Mouse (Mus musculus): ENCODE measurements around the gene Zfp46. TPM values are rescaled to one million over a fixed set of nuclear protein-coding genes. Genes with fewer than 3 reads are reported as not detected.
A peak's percentile ranks its signal among the peaks of the same experiment; 100 is the strongest.

Zfp46 gene
- polyA plus RNA-seq (2015; fragmentation: Nextera tagmentation; extraction: Ambion mirVana) = 7.5 and 8.2 TPM in 2 replicates

GRCm38 (mm10) chr4:136284455-136284854 lies at the start of gene Zfp46:
TSS of gene Zfp46 (plus strand) at chr4:136284683.
- no peak for DNase-seq (ENCODE audit: low spot score)

DNA sequence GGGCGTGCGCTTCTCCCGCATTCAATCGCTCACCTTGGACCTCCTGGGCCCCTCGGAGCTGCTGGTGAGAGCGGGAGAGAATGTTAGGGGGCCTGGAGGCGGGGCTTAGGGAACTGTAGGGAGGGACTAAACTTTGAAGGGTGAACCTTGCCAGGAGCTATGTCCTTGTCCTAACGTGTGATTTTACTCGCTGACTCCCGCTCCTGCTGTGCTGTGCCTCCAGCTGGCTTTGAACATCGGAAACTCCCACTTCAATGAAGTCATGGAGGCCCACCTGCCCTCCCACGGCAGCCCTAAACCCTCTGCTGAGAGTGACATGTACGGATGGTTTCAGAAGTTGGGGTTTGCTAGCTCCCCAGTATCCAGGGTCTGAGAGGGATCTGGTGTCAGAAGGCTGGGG lies 45.8 kb upstream of the Zfp46 start:
- DNase-seq (ENCODE audit: low spot score) = no peak

DNA sequence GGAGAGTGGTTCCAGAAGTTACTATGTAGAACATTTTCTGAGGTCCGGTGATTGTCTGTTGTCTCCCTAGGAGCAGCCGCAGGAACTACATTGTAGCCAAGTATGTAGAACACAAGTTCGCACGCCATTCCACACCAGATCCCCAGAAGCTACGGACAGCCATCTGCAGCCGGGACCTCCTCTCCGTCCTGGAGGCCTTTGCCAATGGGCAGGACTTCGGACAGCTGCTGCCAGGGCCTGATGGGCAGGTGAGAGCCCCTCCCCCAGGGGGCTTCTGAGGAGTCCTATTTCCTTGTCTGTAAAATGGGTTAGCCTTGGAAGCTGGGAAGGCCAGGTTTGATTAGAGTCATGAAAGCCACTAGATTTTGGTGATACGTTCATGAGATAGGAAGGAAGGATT lies 45.4 kb upstream of the Zfp46 start:
- DNase-seq (ENCODE audit: low spot score) = no peak

GRCm38 (mm10) chr4:136239622-136240021 lies 44.9 kb upstream of the Zfp46 start:
- DNase-seq (ENCODE audit: low spot score) = peak; percentile 79

GRCm38 (mm10) chr4:136240123-136240522 lies 44.4 kb upstream of the Zfp46 start:
- DNase-seq (ENCODE audit: low spot score) = no peak

GRCm38 (mm10) chr4:136240955-136241354 lies 43.5 kb upstream of the Zfp46 start:
- no peak for DNase-seq (ENCODE audit: low spot score)

- peak; percentile 21 for DNase-seq (ENCODE audit: low spot score)
Measured at GRCm38 (mm10) chr4:136242065-136242703, 42.3 kb upstream of the Zfp46 start.

DNA sequence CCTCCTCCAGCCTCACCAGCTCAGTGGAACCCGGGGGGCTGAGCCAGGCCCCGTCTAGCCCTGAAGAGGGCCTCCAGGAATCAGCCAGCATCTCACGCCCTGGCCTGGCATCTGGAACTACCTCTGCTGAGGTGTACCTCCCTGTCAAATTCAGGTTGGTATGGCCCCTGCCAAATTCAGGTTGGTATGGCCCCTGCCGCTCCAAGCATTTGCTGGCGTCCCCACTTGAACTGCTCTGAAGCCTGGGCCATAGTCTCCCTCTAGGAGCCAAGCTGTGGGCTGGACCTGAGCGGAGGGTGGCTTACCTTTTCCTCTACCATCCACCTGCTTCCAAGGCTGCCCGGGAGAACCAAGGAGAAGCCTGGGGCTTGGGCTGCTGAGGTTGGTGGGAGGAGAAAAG lies 41.8 kb upstream of the Zfp46 start:
- no peak for DNase-seq (ENCODE audit: low spot score)

DNA sequence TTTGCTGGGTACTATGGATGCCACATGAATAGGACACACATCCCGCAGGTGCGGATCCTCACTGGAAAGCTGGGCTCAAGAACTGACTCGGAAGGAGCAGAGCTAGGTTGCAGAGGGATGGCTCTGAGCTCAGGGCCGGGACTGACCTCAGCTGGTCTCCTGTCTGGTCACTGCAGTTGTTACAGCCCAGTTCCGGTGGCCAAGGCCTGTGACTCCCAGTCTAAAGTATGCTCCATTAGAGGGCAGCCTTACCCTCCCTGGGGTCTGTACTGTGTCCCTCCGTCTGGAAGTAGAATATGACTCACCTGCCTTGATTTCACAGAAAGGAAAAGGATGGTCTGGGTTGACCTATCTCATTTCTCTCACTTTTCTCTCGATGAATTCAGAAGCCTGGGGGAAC lies 40.3 kb upstream of the Zfp46 start:
- no peak for DNase-seq (ENCODE audit: low spot score)

DNA sequence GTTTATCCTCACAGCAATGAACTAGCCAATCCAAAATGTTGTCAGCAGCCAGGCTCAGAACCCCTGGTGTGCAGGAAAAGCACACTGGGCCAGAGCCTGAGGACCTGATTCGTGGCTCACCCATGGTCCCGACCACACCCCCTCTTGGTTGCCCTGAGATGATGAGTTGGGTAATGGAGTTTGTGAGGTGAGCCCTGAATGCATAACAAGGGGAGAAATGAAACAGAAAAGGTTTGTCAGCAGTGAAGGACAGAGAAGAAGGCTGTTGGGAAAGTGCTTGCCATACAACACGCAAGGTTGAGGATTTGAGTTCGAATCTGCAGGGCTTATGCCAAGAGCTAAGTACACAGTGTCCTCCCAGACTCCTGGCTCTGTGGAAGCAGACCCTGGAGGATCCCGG lies 38.8 kb upstream of the Zfp46 start:
- DNase-seq (ENCODE audit: low spot score) = no peak

- DNase-seq (ENCODE audit: low spot score) = no peak
Measured at GRCm38 (mm10) chr4:136246568-136246969, 37.9 kb upstream of the Zfp46 start.

- no peak for DNase-seq (ENCODE audit: low spot score)
Measured at GRCm38 (mm10) chr4:136247386-136247728, 37.1 kb upstream of the Zfp46 start.

DNA sequence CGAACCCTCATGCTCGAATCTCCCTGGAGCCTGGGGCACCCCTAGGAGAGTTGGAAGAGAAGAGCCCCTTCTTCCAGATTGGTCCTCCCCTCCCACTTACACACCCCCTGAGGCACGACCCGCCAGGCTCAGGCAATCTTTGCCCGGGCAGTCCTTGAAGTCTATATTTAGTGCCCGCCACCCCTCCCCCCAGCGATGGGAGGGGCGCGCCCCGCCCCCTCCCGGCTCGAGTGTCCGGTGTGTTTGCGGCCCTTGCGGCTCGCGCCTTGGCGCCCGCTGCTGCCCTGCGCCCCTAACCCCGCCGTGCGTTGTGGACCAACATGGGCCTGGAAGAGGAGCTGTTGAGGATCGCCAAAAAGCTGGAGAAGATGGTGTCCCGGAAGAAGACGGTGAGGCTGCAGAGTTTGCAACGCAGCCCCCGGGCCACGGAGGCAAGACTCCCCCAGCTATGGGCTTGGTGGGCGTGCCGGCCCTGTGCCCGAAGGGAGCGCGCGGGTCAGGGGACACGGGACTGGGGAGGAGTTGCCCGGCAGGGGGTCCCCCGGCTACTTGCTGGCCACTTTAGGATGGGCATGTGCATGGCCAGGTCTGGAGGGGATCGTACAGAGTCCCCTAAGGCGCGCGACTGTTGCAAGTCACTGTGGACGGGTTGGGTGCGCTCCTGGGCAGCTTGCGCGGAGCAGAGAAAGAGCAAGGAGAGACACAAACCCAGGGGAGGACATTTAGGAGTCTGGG lies 36.6 kb upstream of the Zfp46 start, which contains the start of gene Tcea3:
Tcea3 (plus strand) TSS at position 1 of the 735 bp plus-strand sequence.
- DNase-seq (ENCODE audit: low spot score) = no peak

DNA sequence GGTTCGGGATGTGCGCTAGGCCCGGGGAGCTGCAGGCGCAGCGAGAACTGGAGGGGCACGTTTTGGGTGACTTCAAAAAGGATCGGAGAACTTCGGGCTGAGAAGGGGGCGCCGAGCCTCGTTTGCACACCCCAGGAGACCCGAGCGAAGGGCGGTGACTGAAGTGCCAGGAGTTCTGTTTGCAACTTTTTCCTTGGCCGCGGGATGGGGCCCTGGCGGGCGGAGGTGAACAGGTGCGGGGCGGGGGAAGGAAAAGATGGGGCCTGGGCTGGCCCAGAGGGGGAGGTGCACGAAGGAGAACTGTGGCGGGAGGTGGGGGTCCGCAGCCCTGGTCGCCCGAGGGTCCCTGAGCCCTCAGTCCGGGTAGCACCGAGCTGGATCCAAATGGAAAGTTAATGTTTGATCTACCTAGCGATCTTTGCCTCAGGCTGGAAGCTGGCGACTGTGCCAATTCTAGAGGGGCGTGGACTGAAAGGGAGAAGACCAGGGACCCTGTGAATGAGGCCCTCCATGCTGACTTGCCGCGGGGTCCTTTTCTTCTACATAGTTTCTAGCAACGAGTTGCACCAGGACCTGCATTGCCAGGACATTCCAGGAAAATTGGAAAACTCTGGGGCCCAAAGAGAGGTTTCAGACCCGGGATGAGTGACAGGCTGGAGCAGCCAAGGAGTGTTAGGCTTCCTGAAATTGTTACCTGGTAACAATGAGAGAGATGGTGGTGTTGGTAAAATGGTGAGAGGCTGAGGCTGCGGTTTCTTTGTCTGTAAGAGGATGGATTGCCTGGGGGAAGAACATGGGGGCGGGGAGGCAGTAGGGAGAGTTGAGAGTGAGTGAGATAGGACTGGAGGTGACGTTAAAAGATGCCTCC lies 35.8 kb upstream of the Zfp46 start:
- no peak for DNase-seq (ENCODE audit: low spot score)

- DNase-seq (ENCODE audit: low spot score) = no peak
Measured at GRCm38 (mm10) chr4:136249332-136249647, 35.2 kb upstream of the Zfp46 start.

GRCm38 (mm10) chr4:136249780-136250179 lies 34.7 kb upstream of the Zfp46 start:
- DNase-seq (ENCODE audit: low spot score) = no peak

GRCm38 (mm10) chr4:136255919-136256318 lies 28.6 kb upstream of the Zfp46 start:
- DNase-seq (ENCODE audit: low spot score) = no peak

DNA sequence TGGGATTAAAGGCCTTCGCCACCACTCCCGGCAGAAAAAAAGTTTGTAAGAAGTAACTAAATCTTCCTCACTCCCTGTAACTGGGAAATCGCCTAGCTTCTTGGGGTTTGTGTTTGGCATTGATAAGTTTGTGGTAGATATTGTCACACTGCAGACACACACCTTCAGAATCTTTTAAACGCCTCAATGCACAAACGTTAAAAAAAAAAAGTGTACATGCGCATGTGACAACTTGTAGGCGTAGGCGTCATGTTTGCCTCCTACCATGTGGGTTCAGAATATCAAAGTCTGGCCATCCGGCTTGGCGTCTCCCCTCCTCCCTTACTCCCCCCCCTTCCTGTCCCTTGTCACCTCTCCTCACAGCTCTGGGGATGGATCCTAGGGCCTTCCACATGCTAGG lies 27.8 kb upstream of the Zfp46 start:
- DNase-seq (ENCODE audit: low spot score) = no peak

GRCm38 (mm10) chr4:136259916-136260315 lies 24.6 kb upstream of the Zfp46 start:
- no peak for DNase-seq (ENCODE audit: low spot score)

DNA sequence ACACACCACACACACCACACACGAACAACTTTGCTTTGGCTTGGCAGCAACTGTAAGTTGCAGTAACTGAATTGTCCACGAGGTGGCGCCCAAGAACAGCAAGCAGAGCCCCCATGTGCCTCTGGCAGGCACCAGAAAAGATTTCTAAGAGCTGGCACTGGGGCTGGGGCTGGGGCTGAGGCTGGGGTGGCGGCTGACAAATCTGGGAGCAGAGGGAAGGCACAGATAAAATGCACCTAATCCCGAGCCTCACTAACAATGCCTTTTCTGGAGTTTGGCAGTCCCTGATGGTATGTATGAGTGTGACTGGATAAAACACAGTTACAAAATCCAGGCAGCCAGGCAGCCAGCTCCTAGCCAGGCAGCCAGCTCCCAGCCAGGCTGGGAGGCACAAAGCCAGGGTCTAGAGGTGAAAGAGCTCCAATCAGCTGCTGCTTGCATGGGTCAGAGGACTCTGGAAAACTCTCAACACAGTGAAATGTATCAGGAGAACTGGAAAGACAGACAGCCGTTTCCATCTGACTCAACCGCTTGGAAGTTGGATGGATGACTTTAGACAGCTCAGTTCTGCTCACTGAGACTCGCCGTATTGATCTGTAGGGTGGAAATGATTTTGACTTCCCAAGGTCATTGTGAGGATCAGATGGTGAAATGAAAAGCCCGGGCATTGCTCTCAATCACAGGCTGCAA lies 23.8 kb upstream of the Zfp46 start:
- peak; percentile 78 for DNase-seq (ENCODE audit: low spot score)

DNA sequence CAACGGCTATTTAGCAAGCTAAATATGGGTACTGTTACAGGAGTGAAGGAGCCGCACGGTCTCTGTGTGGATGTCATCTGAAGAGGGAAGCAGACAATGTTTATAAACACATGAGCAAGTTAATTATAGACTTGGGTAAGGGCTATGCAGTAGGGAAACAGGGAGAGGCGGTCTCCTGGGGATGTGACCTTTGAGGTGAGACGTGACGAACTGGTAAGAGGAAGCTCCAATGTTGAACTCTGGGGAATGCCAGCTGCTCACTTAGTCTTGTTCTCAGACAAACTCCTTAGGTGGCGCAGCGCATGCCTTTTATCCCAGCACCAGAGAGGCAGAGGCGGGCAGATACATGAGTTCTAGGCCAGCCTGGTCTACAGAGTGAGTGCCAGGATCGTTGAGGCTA lies 22.6 kb upstream of the Zfp46 start:
- no peak for DNase-seq (ENCODE audit: low spot score)

DNA sequence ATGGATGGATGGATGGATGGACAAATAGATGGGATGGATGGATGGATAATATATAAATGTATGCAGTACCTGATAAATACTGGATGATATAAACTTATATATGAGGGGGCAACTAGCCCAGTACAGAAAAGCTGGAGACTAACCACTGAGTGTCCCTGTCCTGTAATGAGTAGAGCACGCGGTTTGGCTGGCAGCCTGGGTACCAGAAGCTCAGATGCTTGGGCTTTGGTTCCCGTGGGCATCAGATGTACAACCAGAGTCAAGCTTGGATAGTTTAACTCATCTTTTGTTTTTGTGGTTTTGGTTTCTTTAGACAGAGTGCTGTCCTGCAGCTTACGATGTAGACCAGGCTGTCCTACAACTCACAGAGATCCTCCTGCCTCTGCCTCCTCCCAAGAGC lies 20.9 kb upstream of the Zfp46 start:
- DNase-seq (ENCODE audit: low spot score) = no peak

All from thymus, postnatal 0 days (tissue).